Mouse (Mus musculus) testis, adult 2 months (tissue): ENCODE results near the gene Aig1.

Experiments
- CTCF ChIP-seq: fragments of 200-500 bp; IDR thresholded peaks from 2 replicates; pipeline ENCODE4 v1.5.1; 2012; ENCODE audit warnings: low read depth, mild to moderate bottlenecking, inconsistent platforms, low read length, moderate library complexity; ENCODE audit not compliant: control insufficient read depth, insufficient read depth, insufficient replicate concordance
- POLR2A ChIP-seq: fragments of 200-500 bp; IDR thresholded peaks from 2 replicates; pipeline ENCODE4 v1.6.1; 2012; ENCODE audit warnings: low read depth, mild to moderate bottlenecking, inconsistent platforms, low read length, moderate library complexity; ENCODE audit not compliant: control insufficient read depth

- no peak for TF ChIP-seq CTCF
- no peak for TF ChIP-seq POLR2A
These were observed 153.9 kb downstream of the Aig1 start for GRCm38 (mm10) chr10:13714920-13715293.
